Comparison of ENCODE assay signal across 8 mouse cellular contexts in genomic region chr7:46535429-46535799, GRCm38 (mm10).
DNase-seq lines count a peak whose midpoint lies in the region; TF ChIP-seq lines count a peak whose summit lies in the region.

No protein-coding gene starts in this region.

- TF ChIP-seq POLR2A in lung, adult 2 months (IDR thresholded peaks at IDR 0.05; ENCODE audit: borderline replicate concordance, extremely low read depth, low read depth, low read length) = no peak

- DNase-seq in lung, adult 2 months = no peak
- DNase-seq in lung, postnatal 36 days = no peak
- peak; percentile 95 to 97 for DNase-seq in cerebellum, postnatal 25 days
- DNase-seq in gastrocnemius, postnatal 25 days = peak; percentile 36
- DNase-seq in layer of hippocampus, adult 11-12 months (ENCODE audit: low spot score) = peak; percentile 63
- peak; percentile 18 for DNase-seq in lung, postnatal 10 days
- peak; percentile 72 for DNase-seq in right cerebral cortex, postnatal 14 days
- no peak for DNase-seq in urinary bladder, postnatal 25 days (ENCODE audit: low spot score)

- 50% methylated on average over 10 of the region's 10 CpGs for WGBS in lung, adult 2 months

- no peak overlapping the region for H3K4me3 ChIP-seq in lung, adult 2 months (replicated peaks; ENCODE audit: extremely low read depth, low read depth, low read length)

- 0 out of 2 replicates have a peak, but pooled peaks have one; percentile 7 for TF ChIP-seq CTCF in lung, adult 2 months (IDR thresholded peaks at IDR 0.05; ENCODE audit: insufficient read depth, low read length)

- H3K4me1 ChIP-seq in lung, adult 2 months (ENCODE audit: control insufficient read depth, insufficient read depth, low read length) = no peaks in the 10 kb centered on the region

Comparison
In these comparisons a context has a peak if more than half of its experiments do, and no peak if none do; other contexts are left out.
1. DNase-seq: peak in cerebellum, postnatal 25 days (2 of 2), gastrocnemius, postnatal 25 days (single experiment), layer of hippocampus, adult 11-12 months (single experiment), lung, postnatal 10 days (single experiment) and right cerebral cortex, postnatal 14 days (single experiment); none in lung, adult 2 months (single experiment), lung, postnatal 36 days (single experiment) and urinary bladder, postnatal 25 days (single experiment).